Mouse (Mus musculus) ES-E14 (cell line): ENCODE data around the gene Mybbp1a. TPM values are rescaled to one million over a fixed set of nuclear protein-coding genes. Genes with fewer than 3 reads are reported as not detected.
"Not testable (repeated sequence)": the region's sequence is repeated elsewhere in the genome, so short reads cannot be mapped to it uniquely, and the experiment has no call there.

Experiments
- DNase-seq: peaks from one replicate; pipeline ENCODE4 v3.0.0-alpha.2; 2013; ENCODE audit warnings: low read depth, low spot score
- H3K27ac ChIP-seq: 2 replicates; pipeline ENCODE4 v1.5.1; 2012; ENCODE audit warnings: low read depth, mild to moderate bottlenecking, low read length, moderate library complexity, mixed read lengths; ENCODE audit not compliant: poor library complexity, insufficient read depth, severe bottlenecking
- H3K36me3 ChIP-seq: 2 replicates; pipeline ENCODE4 v1.6.1; 2012; ENCODE audit warnings: mild to moderate bottlenecking, low read length, moderate library complexity, mixed read lengths; ENCODE audit not compliant: control insufficient read depth, poor library complexity, insufficient read depth, severe bottlenecking
- H3K4me1 ChIP-seq, 2 experiments: fragments of 150-350 bp in 1 of 2; sonication (generic) in 1 of 2; 2 replicates each; pipeline ENCODE4 v1.6.1; 2012; ENCODE audit warnings: low read length in 2 of 2, mild to moderate bottlenecking in 1 of 2, mixed read lengths in 1 of 2; ENCODE audit not compliant: control insufficient read depth in 2 of 2, insufficient read depth in 2 of 2, poor library complexity in 1 of 2
- H3K4me3 ChIP-seq, 2 experiments: fragments of 150-350 bp in 1 of 2; sonication (generic) in 1 of 2; 2 replicates each; pipeline ENCODE4 v1.5.1; 2012; ENCODE audit warnings: low read length in 2 of 2, low read depth in 1 of 2, mild to moderate bottlenecking in 1 of 2, mixed read lengths in 1 of 2; ENCODE audit not compliant: insufficient read depth in 1 of 2, poor library complexity in 1 of 2, severe bottlenecking in 1 of 2
- H3K9ac ChIP-seq: 2 replicates; pipeline ENCODE4 v1.6.1; 2012; ENCODE audit warnings: low read depth, mild to moderate bottlenecking, low read length, mixed read lengths; ENCODE audit not compliant: poor library complexity, insufficient read depth, severe bottlenecking
- H3K9me3 ChIP-seq: fragments of 150-350 bp; sonication (generic); 2 replicates; pipeline ENCODE4 v1.6.1; 2012; ENCODE audit warnings: low read depth, mild to moderate bottlenecking, low read length; ENCODE audit not compliant: control insufficient read depth, insufficient read depth
- CHD2 ChIP-seq: IDR thresholded peaks from 2 replicates; pipeline ENCODE4 v1.6.1; 2014; ENCODE audit warnings: mild to moderate bottlenecking, low read depth, low read length, inconsistent platforms
- HCFC1 ChIP-seq: IDR thresholded peaks from 2 replicates; pipeline ENCODE4 v1.6.1; 2012; ENCODE audit warnings: low read length, inconsistent platforms, borderline replicate concordance; ENCODE audit not compliant: insufficient read depth
- MAFK ChIP-seq: IDR thresholded peaks from 2 replicates; pipeline ENCODE4 v1.6.1; 2014; ENCODE audit warnings: mild to moderate bottlenecking, low read depth, low read length, inconsistent platforms; ENCODE audit not compliant: insufficient read depth
- ZC3H11A ChIP-seq: IDR thresholded peaks from 2 replicates; pipeline ENCODE4 v1.6.1; 2012; ENCODE audit warnings: low read depth, mild to moderate bottlenecking, inconsistent platforms, low read length, borderline replicate concordance
- ZNF384 ChIP-seq: IDR thresholded peaks from 2 replicates; pipeline ENCODE4 v1.6.1; 2012; ENCODE audit warnings: low read depth, low read length, inconsistent platforms
- in situ Hi-C, 2 experiments: fragments of 600-800 bp; cut with MboI; formaldehyde crosslinking; loops; one replicate each; pipeline ENCODE4 v1.15.1; 2025; ENCODE audit warnings: low sequenced_read_pairs in 2 of 2, inconsistent platforms in 1 of 2; ENCODE audit not compliant: unreplicated experiment in 2 of 2
- total RNA-seq: library from RNA; depleted of rRNA; stranded (reverse); fragments of 300-350 nt; gene quantifications from 2 replicates; pipeline ENCODE4 v1.2.3, GENCODE M21; 2012

Gene Mybbp1a
- total RNA-seq, 1 experiment = 278 TPM

- Histone ChIP-seq H3K4me1 (peaks cover 7 to 24% of the 10 kb centered on the region in 2 experiments; a peak in 3 of 4 replicates), H3K9ac (no peak overlapping the region), H3K27ac (no peak overlapping the region), H3K9me3 (no peaks in the 10 kb centered on the region), H3K36me3 (peaks cover 14% of the 10 kb centered on the region), H3K4me3 (no peak overlapping the region)
- no peak for DNase-seq
- in situ Hi-C loops = loop anchor here in 1 of 2 experiments (25.0 kb wide), 1 partner anchor 226 kb away; the partner anchor contains the start of genes 4933427D14Rik, Gm43951, Med31 and Txndc17
- no peak for TF ChIP-seq ZC3H11A
- TF ChIP-seq HCFC1 = no peak
- TF ChIP-seq ZNF384 = no peak
- TF ChIP-seq CHD2 = no peak
- no peak for TF ChIP-seq MAFK
Measured at GRCm38 (mm10) chr11:72438411-72438810, 2.7 kb upstream of the Mybbp1a start.

DNA sequence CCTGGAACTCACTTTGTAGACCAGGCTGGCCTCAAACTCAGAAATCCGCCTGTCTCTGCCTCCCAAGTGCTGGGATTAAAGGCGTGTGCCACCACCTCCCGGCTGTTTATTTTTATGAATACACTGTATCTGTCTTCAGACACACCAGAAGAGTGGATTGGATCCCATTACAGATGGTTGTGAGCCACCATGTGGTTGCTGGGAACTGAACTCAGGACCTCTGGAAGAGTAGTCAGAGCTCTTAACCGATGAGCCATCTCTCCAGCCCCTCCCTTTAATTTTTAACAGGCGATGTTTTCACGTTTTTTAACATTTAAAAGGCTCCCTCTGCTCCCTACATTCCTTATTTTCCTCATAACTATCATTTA, 574 bp upstream of the Mybbp1a start:
- not testable (repeated sequence) for H3K9me3 ChIP-seq, DNase-seq
- Histone ChIP-seq H3K4me3 (peak overlapping the region; percentile 82 to 95), H3K36me3 (peaks cover 36% of the 10 kb centered on the region), H3K9ac (peak overlapping the region; percentile 99; the same call in 1 of the 2 replicates), H3K4me1 (peaks cover 2 to 23% of the 10 kb centered on the region in 2 experiments; a peak in 3 of 4 replicates), H3K27ac (peak overlapping the region; percentile 62; the same call in 1 of the 2 replicates)
- in situ Hi-C loops = loop anchor here in 1 of 2 experiments (25.0 kb wide), 1 partner anchor 228 kb away; the partner anchor contains the start of genes 4933427D14Rik, Gm43951, Med31 and Txndc17

GRCm38 (mm10) chr11:72446311-72447105, 5.4 kb downstream of the Mybbp1a start:
- Histone ChIP-seq H3K27ac (no peak overlapping the region), H3K4me3 (no peak overlapping the region), H3K36me3 (peaks cover 92% of the 10 kb centered on the region), H3K4me1 (peaks cover 2 to 22% of the 10 kb centered on the region in 2 experiments; a peak in 3 of 4 replicates), H3K9me3 (no peaks in the 10 kb centered on the region), H3K9ac (no peak overlapping the region)
- TF ChIP-seq CHD2 = no peak
- TF ChIP-seq HCFC1 = no peak
- no peak for TF ChIP-seq ZNF384
- TF ChIP-seq ZC3H11A = no peak
- TF ChIP-seq MAFK = no peak
- in situ Hi-C loops = loop anchor here in 1 of 2 experiments (25.0 kb wide), 1 partner anchor 234 kb away; the partner anchor contains the start of genes 4933427D14Rik, Gm43951, Med31 and Txndc17
- DNase-seq = peak; percentile 75

- Histone ChIP-seq H3K36me3 (peaks cover 96% of the 10 kb centered on the region), H3K4me3 (no peak overlapping the region), H3K9me3 (no peaks in the 10 kb centered on the region), H3K9ac (no peak overlapping the region), H3K4me1 (peaks cover 0 to 18% of the 10 kb centered on the region in 2 experiments; a peak in 2 of 4 replicates), H3K27ac (no peak overlapping the region)
- DNase-seq = no peak
- no peak for TF ChIP-seq HCFC1
- TF ChIP-seq MAFK = no peak
- no peak for TF ChIP-seq ZC3H11A
- no peak for TF ChIP-seq CHD2
- TF ChIP-seq ZNF384 = no peak
- in situ Hi-C loops = loop anchor here in 1 of 2 experiments (25.0 kb wide), 1 partner anchor 235 kb away; the partner anchor contains the start of genes 4933427D14Rik, Gm43951, Med31 and Txndc17
Measured at GRCm38 (mm10) chr11:72447475-72447874, 6.3 kb downstream of the Mybbp1a start.
